In genomic region chr15:17779788-17780187, GRCm38 (mm10) we compare ENCODE assay signal across 27 mouse cellular contexts.
"Had no signal": no experiment of that assay in that cellular context is flagged by ENCODE, and none has a peak within 500 bp of the region (broad histone marks: within the 10 kb centered on the region; RNA-seq: fewer than 3 reads in every experiment).

No protein-coding gene starts in this region.

- H3K27me3 ChIP-seq: limb, embryonic 12.5 days; limb, embryonic 13.5 days; limb, embryonic 15.5 days; liver, embryonic 12.5 days; liver, embryonic 13.5 days; liver, embryonic 15.5 days; lung, embryonic 15.5 days; megakaryocyte, embryonic 14.5 days; midbrain, embryonic 12.5 days; midbrain, embryonic 13.5 days; midbrain, embryonic 15.5 days; neural tube, embryonic 12.5 days had no signal

- H3K9ac ChIP-seq: limb, embryonic 12.5 days; limb, embryonic 13.5 days; limb, embryonic 15.5 days; liver, embryonic 12.5 days; liver, embryonic 13.5 days; liver, embryonic 14.5 days; liver, embryonic 15.5 days; liver, postnatal 0 days; lung, embryonic 14.5 days; lung, embryonic 15.5 days; midbrain, embryonic 12.5 days; midbrain, embryonic 13.5 days; midbrain, embryonic 15.5 days; neural tube, embryonic 12.5 days had no signal

- H3K4me1 ChIP-seq: limb, embryonic 10.5 days; limb, embryonic 12.5 days; limb, embryonic 13.5 days; limb, embryonic 15.5 days; liver, embryonic 12.5 days; liver, embryonic 13.5 days; liver, embryonic 15.5 days; lung, embryonic 15.5 days; megakaryocyte, embryonic 14.5 days; midbrain, embryonic 10.5 days; midbrain, embryonic 12.5 days; midbrain, embryonic 13.5 days; midbrain, embryonic 15.5 days; neural tube, embryonic 12.5 days had no signal

- H3K4me3 ChIP-seq: limb, embryonic 10.5 days; limb, embryonic 12.5 days; limb, embryonic 13.5 days; limb, embryonic 15.5 days; liver, embryonic 12.5 days; liver, embryonic 13.5 days; liver, embryonic 15.5 days; lung, embryonic 15.5 days; megakaryocyte, embryonic 14.5 days; midbrain, embryonic 10.5 days; midbrain, embryonic 12.5 days; midbrain, embryonic 13.5 days; midbrain, embryonic 15.5 days; myocyte; neural tube, embryonic 12.5 days had no signal

- H3K9me3 ChIP-seq: limb, embryonic 10.5 days; limb, embryonic 12.5 days; limb, embryonic 13.5 days; limb, embryonic 15.5 days; liver, embryonic 12.5 days; liver, embryonic 13.5 days; liver, embryonic 15.5 days; lung, embryonic 15.5 days; megakaryocyte, embryonic 14.5 days; midbrain, embryonic 10.5 days; midbrain, embryonic 12.5 days; midbrain, embryonic 13.5 days; midbrain, embryonic 15.5 days; neural tube, embryonic 12.5 days had no signal

- H3K36me3 ChIP-seq: limb, embryonic 10.5 days; limb, embryonic 12.5 days; limb, embryonic 13.5 days; limb, embryonic 15.5 days; liver, embryonic 12.5 days; liver, embryonic 13.5 days; liver, embryonic 15.5 days; lung, embryonic 15.5 days; midbrain, embryonic 10.5 days; midbrain, embryonic 12.5 days; midbrain, embryonic 13.5 days; midbrain, embryonic 15.5 days; neural tube, embryonic 12.5 days had no signal

- DNase-seq: left cerebral cortex, postnatal 4 days; liver; liver, embryonic 13.5 days; liver, postnatal 0 days; lung, adult 18-20 months; lung, adult 2 months; lung, embryonic 14.5 days; lung, postnatal 10 days; lung, postnatal 14 days; lung, postnatal 4 days; midbrain, embryonic 14.5 days had no signal

- H3K27ac ChIP-seq: limb, embryonic 10.5 days; limb, embryonic 12.5 days; limb, embryonic 13.5 days; limb, embryonic 15.5 days; liver, embryonic 12.5 days; liver, embryonic 13.5 days; liver, embryonic 14.5 days; liver, embryonic 15.5 days; lung, embryonic 15.5 days; macrophage; midbrain, embryonic 10.5 days; midbrain, embryonic 12.5 days; midbrain, embryonic 13.5 days; midbrain, embryonic 15.5 days; neural tube, embryonic 12.5 days had no signal
